Mouse (Mus musculus) erythroblast, embryonic 14.5 days (primary cell): ENCODE results near the gene Rnase2a. TPM values are rescaled to one million over a fixed set of nuclear protein-coding genes. Genes with fewer than 3 reads are reported as not detected.
"Not testable (repeated sequence)": the region's sequence is repeated elsewhere in the genome, so short reads cannot be mapped to it uniquely, and the experiment has no call there.

Source experiments
- H3K27me3 ChIP-seq: 2 replicates; pipeline ENCODE4 v1.6.1; 2012; ENCODE audit warnings: inconsistent platforms; ENCODE audit not compliant: control insufficient read depth
- H3K36me3 ChIP-seq: 2 replicates; pipeline ENCODE4 v1.6.1; 2012; ENCODE audit warnings: mild to moderate bottlenecking, inconsistent platforms; ENCODE audit not compliant: control insufficient read depth
- H3K4me1 ChIP-seq: 2 replicates; pipeline ENCODE4 v1.6.1; 2012; ENCODE audit warnings: inconsistent platforms; ENCODE audit not compliant: control insufficient read depth
- H3K4me3 ChIP-seq: replicated peaks from 2 replicates; pipeline ENCODE3; 2012; ENCODE audit warnings: moderate library complexity, mild to moderate bottlenecking, inconsistent platforms
- H3K9me3 ChIP-seq: 2 replicates; pipeline ENCODE4 v1.6.1; 2012; ENCODE audit warnings: low read length, inconsistent platforms, mixed read lengths; ENCODE audit not compliant: control insufficient read depth
- GATA1 ChIP-seq: IDR thresholded peaks from 2 replicates; pipeline ENCODE4 v1.6.1; 2012; ENCODE audit warnings: low read length, inconsistent platforms, mixed read lengths
- TAL1 ChIP-seq: IDR thresholded peaks from 3 replicates; pipeline ENCODE4 v1.6.1; 2012; ENCODE audit warnings: low read length, inconsistent platforms, mixed read lengths
- polyA plus RNA-seq: library from polyadenylated mRNA; stranded (reverse); fragments of >175 nt; gene quantifications from 2 replicates; pipeline ENCODE4 v1.2.3, GENCODE M21; 2012

Gene Rnase2a
- not detected in 2 replicates for polyA plus RNA-seq

GRCm38 (mm10) chr14:51256041-51256440 lies at the start of gene Rnase2a:
Gene Rnase2a (minus strand): TSS chr14:51256112.
- Histone ChIP-seq H3K9me3 (no peaks in the 10 kb centered on the region), H3K27me3 (no peaks in the 10 kb centered on the region), H3K36me3 (no peaks in the 10 kb centered on the region), H3K4me3 (no peak within 1 kb of the TSS), H3K4me1 (no peaks in the 10 kb centered on the region)
- TF ChIP-seq TAL1 (no peak), GATA1 (no peak)

- Histone ChIP-seq H3K9me3 (no peaks in the 10 kb centered on the region), H3K27me3 (no peaks in the 10 kb centered on the region), H3K4me3 (no peak overlapping the region), H3K36me3 (no peaks in the 10 kb centered on the region), H3K4me1 (no peaks in the 10 kb centered on the region)
- no peak for TF ChIP-seq TAL1
- no peak for TF ChIP-seq GATA1
These were observed 35.6 kb upstream of the Rnase2a start for GRCm38 (mm10) chr14:51291505-51291904.

- not testable (repeated sequence) for H3K36me3 ChIP-seq, H3K27me3 ChIP-seq, H3K9me3 ChIP-seq, H3K4me1 ChIP-seq, H3K4me3 ChIP-seq
These were observed 22.6 kb upstream of the Rnase2a start for GRCm38 (mm10) chr14:51278515-51278914.

GRCm38 (mm10) chr14:51268677-51269076 lies 12.8 kb upstream of the Rnase2a start:
- no peaks in the 10 kb centered on the region for H3K27me3 ChIP-seq
- TF ChIP-seq GATA1 (no peak), TAL1 (no peak)
- H3K4me3 ChIP-seq = no peak overlapping the region
- H3K9me3 ChIP-seq = no peaks in the 10 kb centered on the region
- H3K36me3 ChIP-seq = no peaks in the 10 kb centered on the region
- no peaks in the 10 kb centered on the region for H3K4me1 ChIP-seq

- Histone ChIP-seq H3K27me3 (no peaks in the 10 kb centered on the region), H3K4me1 (no peaks in the 10 kb centered on the region), H3K36me3 (no peaks in the 10 kb centered on the region), H3K9me3 (no peaks in the 10 kb centered on the region), H3K4me3 (no peak overlapping the region)
- TF ChIP-seq GATA1 = no peak
- TF ChIP-seq TAL1 = no peak
These were observed 10.2 kb upstream of the Rnase2a start for GRCm38 (mm10) chr14:51266113-51266512.

GRCm38 (mm10) chr14:51265667-51266066 lies 9.8 kb upstream of the Rnase2a start:
- H3K4me1 ChIP-seq = no peaks in the 10 kb centered on the region
- H3K36me3 ChIP-seq = no peaks in the 10 kb centered on the region
- TF ChIP-seq TAL1 = no peak
- TF ChIP-seq GATA1 = no peak
- H3K27me3 ChIP-seq = no peaks in the 10 kb centered on the region
- H3K4me3 ChIP-seq = no peak overlapping the region
- no peaks in the 10 kb centered on the region for H3K9me3 ChIP-seq

- H3K36me3 ChIP-seq = no peaks in the 10 kb centered on the region
- TF ChIP-seq GATA1 (no peak), TAL1 (no peak)
- no peaks in the 10 kb centered on the region for H3K27me3 ChIP-seq
- H3K9me3 ChIP-seq = no peaks in the 10 kb centered on the region
- no peaks in the 10 kb centered on the region for H3K4me1 ChIP-seq
- no peak overlapping the region for H3K4me3 ChIP-seq
These were observed 6.5 kb upstream of the Rnase2a start for GRCm38 (mm10) chr14:51262397-51262796.

- no peak overlapping the region for H3K4me3 ChIP-seq
- no peaks in the 10 kb centered on the region for H3K36me3 ChIP-seq
- H3K4me1 ChIP-seq = no peaks in the 10 kb centered on the region
- no peaks in the 10 kb centered on the region for H3K9me3 ChIP-seq
- H3K27me3 ChIP-seq = no peaks in the 10 kb centered on the region
- TF ChIP-seq GATA1 (no peak), TAL1 (no peak)
These were observed 3.8 kb upstream of the Rnase2a start for GRCm38 (mm10) chr14:51259741-51260140.

- Histone ChIP-seq H3K27me3 (no peaks in the 10 kb centered on the region), H3K9me3 (no peaks in the 10 kb centered on the region), H3K4me3 (no peak overlapping the region), H3K36me3 (no peaks in the 10 kb centered on the region), H3K4me1 (no peaks in the 10 kb centered on the region)
- TF ChIP-seq GATA1 (no peak), TAL1 (no peak)
These were observed 2.3 kb downstream of the Rnase2a start for GRCm38 (mm10) chr14:51253569-51253968.

- H3K27me3 ChIP-seq, H3K9me3 ChIP-seq, H3K4me1 ChIP-seq, H3K36me3 ChIP-seq, H3K4me3 ChIP-seq: not testable (repeated sequence)
These were observed 3.7 kb downstream of the Rnase2a start for GRCm38 (mm10) chr14:51252206-51252605.
